Mouse (Mus musculus): ENCODE measurements around the gene Bnc2. TPM values are rescaled to one million over a fixed set of nuclear protein-coding genes. Genes with fewer than 3 reads are reported as not detected.

Bnc2 gene
- 1 to 10 TPM; 2.9 to 4.7 (median 3.6) TPM for total RNA-seq (2022)

- DNase-seq (ENCODE audit: low spot score in 2 of 2), result no peak
These were observed at the start of gene Bnc2 for GRCm38 (mm10) chr4:84675171-84675973. Gene Bnc2 (minus strand): TSS chr4:84675275.

GRCm38 (mm10) chr4:84707961-84708360 lies 32.9 kb upstream of the Bnc2 start:
- no peak for DNase-seq (ENCODE audit: low spot score in 2 of 2)

- DNase-seq (ENCODE audit: low spot score in 2 of 2), result no peak
These were observed 10.7 kb upstream of the Bnc2 start for GRCm38 (mm10) chr4:84685521-84686366.

GRCm38 (mm10) chr4:84685009-84685408 lies 9.9 kb upstream of the Bnc2 start:
- no peak for DNase-seq (ENCODE audit: low spot score in 2 of 2)

GRCm38 (mm10) chr4:84675974-84676315 lies 870 bp upstream of the Bnc2 start:
- no peak for DNase-seq (ENCODE audit: low spot score in 2 of 2)

- no peak for DNase-seq (ENCODE audit: low spot score in 2 of 2)
These were observed 531 bp downstream of the Bnc2 start for GRCm38 (mm10) chr4:84674318-84675170.

GRCm38 (mm10) chr4:84673681-84674307 lies 1.3 kb downstream of the Bnc2 start:
- no peak for DNase-seq (ENCODE audit: low spot score in 2 of 2)

- DNase-seq (ENCODE audit: low spot score in 2 of 2), result no peak
These were observed 2.8 kb downstream of the Bnc2 start for GRCm38 (mm10) chr4:84672181-84672791.

- DNase-seq (ENCODE audit: low spot score in 2 of 2), result no peak
These were observed 4.1 kb downstream of the Bnc2 start for GRCm38 (mm10) chr4:84670996-84671395.

GRCm38 (mm10) chr4:84669650-84670049 lies 5.4 kb downstream of the Bnc2 start:
- DNase-seq (ENCODE audit: low spot score in 2 of 2), result no peak

- DNase-seq (ENCODE audit: low spot score in 2 of 2), result no peak
These were observed 6.0 kb downstream of the Bnc2 start for GRCm38 (mm10) chr4:84668949-84669605.

GRCm38 (mm10) chr4:84668226-84668625 lies 6.8 kb downstream of the Bnc2 start:
- DNase-seq (ENCODE audit: low spot score in 2 of 2), result no peak

GRCm38 (mm10) chr4:84662228-84663065 lies 12.6 kb downstream of the Bnc2 start:
- DNase-seq (ENCODE audit: low spot score in 2 of 2), result no peak

- no peak for DNase-seq (ENCODE audit: low spot score in 2 of 2)
These were observed 13.7 kb downstream of the Bnc2 start for GRCm38 (mm10) chr4:84661341-84661740.

GRCm38 (mm10) chr4:84651786-84652185 lies 23.3 kb downstream of the Bnc2 start:
- no peak for DNase-seq (ENCODE audit: low spot score in 2 of 2)

GRCm38 (mm10) chr4:84646576-84646975 lies 28.5 kb downstream of the Bnc2 start:
- DNase-seq (ENCODE audit: low spot score in 2 of 2), result no peak

- DNase-seq (ENCODE audit: low spot score in 2 of 2), result no peak
These were observed 35.9 kb downstream of the Bnc2 start for GRCm38 (mm10) chr4:84639166-84639565.

GRCm38 (mm10) chr4:84637641-84638040 lies 37.4 kb downstream of the Bnc2 start:
- DNase-seq (ENCODE audit: low spot score in 2 of 2), result no peak

- DNase-seq (ENCODE audit: low spot score in 2 of 2), result no peak
These were observed 40.3 kb downstream of the Bnc2 start for GRCm38 (mm10) chr4:84634751-84635150.
